Mouse (Mus musculus): ENCODE results near the gene Cog7. TPM values are rescaled to one million over a fixed set of nuclear protein-coding genes. Genes with fewer than 3 reads are reported as not detected.

Cog7 gene
- total RNA-seq, 2 experiments from 2014 or later = 17.2 to 17.5 TPM

Other genes starting within 250 kb of the Cog7 start
- not detected for gene Scnn1g, start 247.2 kb downstream of the Cog7 start, total RNA-seq (2021)
- not detected for gene Scnn1b, start 116.7 kb downstream of the Cog7 start, total RNA-seq (2021)
- 10 to 100 TPM; 26.8 to 30.9 TPM for gene Gga2, start 39.5 kb upstream of the Cog7 start, total RNA-seq (2021)
- 10 to 100 TPM; 34.7 to 36.0 TPM for gene Ubfd1, start 85.5 kb upstream of the Cog7 start, total RNA-seq (2021)
- 10 to 100 TPM; 11.6 to 13.8 TPM for gene Ears2, start 85.6 kb upstream of the Cog7 start, total RNA-seq (2021)
- gene Ndufab1, start 120.2 kb upstream of the Cog7 start, total RNA-seq (2021) = 1,000 to 10,000 TPM; 1,629 to 1,738 TPM
- gene Palb2, start 151.3 kb upstream of the Cog7 start, total RNA-seq (2021) = 1 to 10 TPM in 1 of 2 experiments, under 1 TPM in 1; 0.94 to 1.5 TPM
- gene Dctn5, start 151.3 kb upstream of the Cog7 start, total RNA-seq (2021) = 10 to 100 TPM; 26.8 to 29.6 TPM
- 1 to 10 TPM in 1 of 2 experiments, under 1 TPM in 1; 0.86 to 1.2 TPM for gene Plk1, start 177.7 kb upstream of the Cog7 start, total RNA-seq (2021)
- not detected for gene Ern2, start 204.5 kb upstream of the Cog7 start, total RNA-seq (2021)
- 1 to 10 TPM; 3.8 to 4.1 TPM for gene Chp2, start 237.8 kb upstream of the Cog7 start, total RNA-seq (2021)

Data from heart, postnatal 36 days (tissue).